19 mouse cellular contexts compared by ENCODE assay signal in genomic region chr13:64422607-64422957, GRCm38 (mm10). TPM values are rescaled to one million over a fixed set of nuclear protein-coding genes. Genes with fewer than 3 reads are reported as not detected.
DNase-seq lines count a peak whose midpoint lies in the region; ATAC-seq and TF ChIP-seq lines count a peak whose summit lies in the region.
"Had no signal": no experiment of that assay in that cellular context is flagged by ENCODE, and none has a peak within 500 bp of the region (broad histone marks: within the 10 kb centered on the region; RNA-seq: fewer than 3 reads in every experiment).

No protein-coding gene starts in this region.

- WGBS in heart, embryonic 14.5 days = 87% methylated on average over 6 of the region's 6 CpGs
- 79% methylated on average over 6 of the region's 6 CpGs for WGBS in liver, postnatal 0 days (ENCODE audit: insufficient replicate concordance)
- 93% methylated on average over 6 of the region's 6 CpGs for whole genome bisulfite sequencing in macrophage (ENCODE audit: missing documents)

- no peak overlapping the region for H3K9ac ChIP-seq in heart, embryonic 14.5 days (ENCODE audit: low read length)
- no peak overlapping the region for H3K9ac ChIP-seq in liver, postnatal 0 days (replicated peaks)
- H3K9ac ChIP-seq: embryonic facial prominence, embryonic 13.5 days; forebrain, embryonic 12.5 days; heart, embryonic 13.5 days; hindbrain, embryonic 13.5 days had no signal

- H3K79me3 ChIP-seq in C2C12 (ENCODE audit: low read depth) = no peaks in the 10 kb centered on the region

- H3K27ac ChIP-seq in heart, embryonic 14.5 days (replicated peaks in 1 of 2; ENCODE audit: control insufficient read depth in 1 of 2, insufficient read depth in 1 of 2, low read depth in 2 of 2, low read length in 2 of 2) = peak overlapping the region; percentile 24 to 34; a peak in 1 of 4 replicates
- no peak overlapping the region for H3K27ac ChIP-seq in liver, postnatal 0 days (ENCODE audit: low read depth)
- peak overlapping the region; percentile 83 for H3K27ac ChIP-seq in macrophage
- H3K27ac ChIP-seq: embryonic facial prominence, embryonic 13.5 days; forebrain, embryonic 12.5 days; heart, embryonic 13.5 days; hindbrain, embryonic 13.5 days; hindbrain, postnatal 0 days had no signal

- no peaks in the 10 kb centered on the region for H3K9me3 ChIP-seq in heart, embryonic 14.5 days (ENCODE audit: control insufficient read depth, low read length)
- H3K9me3 ChIP-seq in liver, postnatal 0 days (ENCODE audit: low read length) = no peaks in the 10 kb centered on the region
- H3K9me3 ChIP-seq: embryonic facial prominence, embryonic 13.5 days; forebrain, embryonic 12.5 days; heart, embryonic 13.5 days; hindbrain, embryonic 13.5 days had no signal

- no peak for ATAC-seq in heart, embryonic 14.5 days (ENCODE audit: insufficient number of reproducible peaks, insufficient read depth, low FRiP score, low read depth)
- no peak for ATAC-seq in liver, postnatal 0 days
- ATAC-seq: forebrain, embryonic 16.5 days; hindbrain, postnatal 0 days had no signal

- no peak overlapping the region for H3K4me2 ChIP-seq in heart, embryonic 14.5 days (ENCODE audit: low read length)
- H3K4me2 ChIP-seq in liver, postnatal 0 days (ENCODE audit: low read depth, low read length) = no peak overlapping the region
- H3K4me2 ChIP-seq: embryonic facial prominence, embryonic 13.5 days; forebrain, embryonic 12.5 days; heart, embryonic 13.5 days; hindbrain, embryonic 13.5 days had no signal

- H3K36me3 ChIP-seq in heart, embryonic 14.5 days (ENCODE audit: control insufficient read depth, insufficient read depth, low read length) = no peaks in the 10 kb centered on the region
- H3K36me3 ChIP-seq in liver, postnatal 0 days (replicated peaks; ENCODE audit: insufficient read depth, low read length) = no peaks in the 10 kb centered on the region
- H3K36me3 ChIP-seq in C2C12 (ENCODE audit: control insufficient read depth, insufficient read depth) (no peaks in the 10 kb centered on the region), macrophage (ENCODE audit: inconsistent target) (no peaks in the 10 kb centered on the region)
- H3K36me3 ChIP-seq: embryonic facial prominence, embryonic 13.5 days; forebrain, embryonic 12.5 days; heart, embryonic 13.5 days; hindbrain, embryonic 13.5 days had no signal

- H3K79me2 ChIP-seq in C2C12 (ENCODE audit: control insufficient read depth, insufficient read depth) = no peaks in the 10 kb centered on the region
- H3K79me2 ChIP-seq in macrophage (ENCODE audit: inconsistent target) = no peaks in the 10 kb centered on the region

- no peak for DNase-seq in heart, postnatal 10 days
- no peak for DNase-seq in liver, postnatal 0 days
- no peak for DNase-seq in liver
- DNase-seq in embryo, embryonic 11 days = no peak
- DNase-seq: adrenal gland, adult 8-10 months; cerebellum, adult 11-12 months; cerebellum, adult 9-10 months; cerebellum, postnatal 25 days; gastrocnemius, postnatal 10 days; kidney, adult 11 months had no signal

- H3K4me3 ChIP-seq in heart, embryonic 14.5 days (ENCODE audit: control insufficient read depth in 1 of 2, insufficient read depth in 1 of 2, low read depth in 1 of 2, low read length in 2 of 2) = no peak overlapping the region
- no peak overlapping the region for H3K4me3 ChIP-seq in liver, postnatal 0 days (ENCODE audit: low read depth, low read length)
- H3K4me3 ChIP-seq in C2C12 (ENCODE audit: insufficient read depth, poor library complexity, severe bottlenecking) = no peak overlapping the region
- no peak overlapping the region for H3K4me3 ChIP-seq in macrophage (ENCODE audit: inconsistent target)
- H3K4me3 ChIP-seq: embryonic facial prominence, embryonic 13.5 days; forebrain, embryonic 12.5 days; heart, embryonic 13.5 days; hindbrain, embryonic 13.5 days had no signal

- H3ac ChIP-seq in C2C12 (ENCODE audit: control insufficient read depth, insufficient read length, low read depth) = no peak overlapping the region

- intact Hi-C loops in heart, postnatal 10 days (cut with DNase I) = no loop called here

- no peaks in the 10 kb centered on the region for H3K27me3 ChIP-seq in heart, embryonic 14.5 days (ENCODE audit: control insufficient read depth, insufficient read depth, low read length)
- no peaks in the 10 kb centered on the region for H3K27me3 ChIP-seq in liver, postnatal 0 days (ENCODE audit: insufficient read depth, low read length)
- H3K27me3 ChIP-seq in C2C12 (ENCODE audit: control insufficient read depth, insufficient read depth, insufficient read length) = no peaks in the 10 kb centered on the region
- H3K27me3 ChIP-seq: embryonic facial prominence, embryonic 13.5 days; forebrain, embryonic 12.5 days; heart, embryonic 13.5 days; hindbrain, embryonic 13.5 days had no signal

- peaks cover 3 to 6% of the 10 kb centered on the region in 2 experiments; a peak in 3 of 4 replicates for H3K4me1 ChIP-seq in heart, embryonic 14.5 days (ENCODE audit: control insufficient read depth in 2 of 2, insufficient read depth in 2 of 2, low read length in 2 of 2)
- no peaks in the 10 kb centered on the region for H3K4me1 ChIP-seq in liver, postnatal 0 days (ENCODE audit: insufficient read depth)
- H3K4me1 ChIP-seq: embryonic facial prominence, embryonic 13.5 days; forebrain, embryonic 12.5 days; hindbrain, embryonic 13.5 days had no signal

- TF ChIP-seq CTCF in liver, postnatal 0 days (IDR thresholded peaks at IDR 0.05; ENCODE audit: low read depth) = no peak
- no peak for TF ChIP-seq CTCF in C2C12 (IDR thresholded peaks at IDR 0.05; ENCODE audit: control insufficient read depth, insufficient read depth, insufficient read length)

- 0 out of 2 replicates have a peak, but pooled peaks have one; percentile 2 for TF ChIP-seq EP300 in liver, postnatal 0 days (IDR thresholded peaks at IDR 0.05; ENCODE audit: low read depth)

TF ChIP-seq in C2C12, 6 proteins besides CTCF, POLR2A, EP300 and RAD21:
- TF ChIP-seq MYOG (IDR thresholded peaks at IDR 0.05; ENCODE audit: control insufficient read depth, extremely low read depth, insufficient read length) (no peak), CEBPB (IDR thresholded peaks at IDR 0.05; ENCODE audit: low read depth) (no peak), MYOD1 (IDR thresholded peaks at IDR 0.05; ENCODE audit: control insufficient read depth, insufficient read length, low read depth) (peak; percentile 57), FOSL1 (IDR thresholded peaks at IDR 0.05; ENCODE audit: insufficient read depth, low read length, poor library complexity, severe bottlenecking) (no peak), MAX (IDR thresholded peaks at IDR 0.05) (no peak)

RNA-seq across cellular contexts. Expression of gene Cdk20, which starts 9.5 kb away (rescaled TPM):
- polyA plus RNA-seq in heart, embryonic 14.5 days (2014; fragmentation: Nextera tagmentation; extraction: Ambion mirVana) = 4.4 and 6.2 TPM in 2 replicates
- 1 to 10 TPM; 3.3 TPM for total RNA-seq in heart, postnatal 10 days (2021)
- polyA plus RNA-seq in liver, postnatal 0 days (2015; fragmentation: Nextera tagmentation; extraction: Ambion mirVana) = 4.5 and 4.8 TPM in 2 replicates
- polyA plus RNA-seq in C2C12 (2012; fragmentation: generic; extraction: Trizol) = 6.7 TPM
- total RNA-seq in macrophage (2018; cell fraction: chromatin; rRNA removed) = 10 to 100 TPM in 21 of 26 experiments, 1 to 10 TPM in 5; 4.9 to 56.3 (median 17.3) TPM
- 10 to 100 TPM in 4 of 26 experiments, 1 to 10 TPM in 22; 2.5 to 12.5 (median 5.6) TPM for total RNA-seq in macrophage (2018; cell fraction: cytosol; rRNA removed)
- total RNA-seq in macrophage (2018; cell fraction: nucleus; rRNA removed) = 10 to 100 TPM in 16 of 26 experiments, 1 to 10 TPM in 10; 2.7 to 45.9 (median 13.0) TPM
- polyA plus RNA-seq in macrophage (2018) = 11.3 to 20.3 TPM (median 11.6 TPM) in 3 replicates

RNA-seq across cellular contexts. Expression of gene Ctsl, which starts 51.9 kb away (rescaled TPM):
- 284 and 288 TPM in 2 replicates for polyA plus RNA-seq in heart, embryonic 14.5 days (2014; fragmentation: Nextera tagmentation; extraction: Ambion mirVana)
- total RNA-seq in heart, postnatal 10 days (2021) = 100 to 1,000 TPM; 246 to 281 TPM
- polyA plus RNA-seq in liver, postnatal 0 days (2015; fragmentation: Nextera tagmentation; extraction: Ambion mirVana) = 1,130 and 1,294 TPM in 2 replicates
- polyA plus RNA-seq in C2C12 (2012; fragmentation: generic; extraction: Trizol) (462 TPM), macrophage (2018) (822 to 3,190 TPM (median 998 TPM) in 3 replicates)
- total RNA-seq in macrophage (2018; cell fraction: chromatin; rRNA removed) = 100 to 1,000 TPM in 15 of 26 experiments, 10 to 100 TPM in 11; 28.8 to 498 (median 136) TPM
- total RNA-seq in macrophage (2018; cell fraction: cytosol; rRNA removed) = 1,000 to 10,000 TPM in 1 of 26 experiments, 100 to 1,000 TPM in 25; 292 to 1,007 (median 547) TPM
- total RNA-seq in macrophage (2018; cell fraction: nucleus; rRNA removed) = 1,000 to 10,000 TPM in 1 of 26 experiments, 100 to 1,000 TPM in 25; 266 to 1,797 (median 504) TPM
